Mouse (Mus musculus): Measurements from ENCODE around the gene Wdr6.
"Not testable (repeated sequence)": the region's sequence is repeated elsewhere in the genome, so short reads cannot be mapped to it uniquely, and the experiment has no call there.

Wdr6 gene

DNA sequence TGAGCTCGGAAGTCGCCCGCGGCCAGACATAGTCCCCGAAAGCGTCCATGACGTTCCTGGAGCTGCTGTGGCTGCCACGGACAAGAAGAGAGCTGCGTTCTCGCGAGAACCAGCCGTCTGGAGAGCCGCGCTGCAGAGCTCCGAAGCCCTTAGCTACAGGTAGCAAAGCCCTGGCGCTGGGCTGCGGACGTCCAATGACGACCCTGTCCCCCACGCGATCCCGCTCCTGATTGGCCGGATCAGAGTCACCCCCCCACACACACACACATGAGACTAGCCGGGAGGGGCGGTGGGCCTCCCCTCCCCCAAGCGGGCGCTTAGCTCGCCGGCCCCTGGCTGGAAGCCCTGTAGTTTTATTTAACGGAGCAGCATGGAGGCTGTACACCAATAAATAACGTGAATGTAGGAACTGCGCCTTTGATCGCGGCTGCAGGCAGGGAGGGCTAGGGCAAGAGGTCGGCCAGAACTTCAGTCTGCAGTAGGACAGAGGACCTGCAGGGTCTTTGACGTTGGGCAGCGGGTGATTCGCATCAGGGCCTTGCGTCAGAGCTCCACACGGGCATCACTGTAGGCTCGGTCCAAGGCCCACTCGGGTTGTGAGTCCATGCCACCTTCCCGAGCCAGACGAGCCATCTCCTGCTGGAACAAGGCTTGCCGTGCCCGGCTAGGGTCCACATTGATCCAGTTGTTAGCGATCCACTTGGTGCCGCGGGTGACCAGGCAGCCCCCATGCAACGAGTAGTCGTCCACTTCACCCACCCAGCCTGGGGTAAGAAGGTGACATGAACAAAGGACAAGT lies at the start of gene Wdr6:
TSS of gene Wdr6 (minus strand) at position 195 of the 799 bp plus-strand sequence.
- peak; percentile 76 to 90 for DNase-seq (ENCODE audit: low spot score in 2 of 2)

DNA sequence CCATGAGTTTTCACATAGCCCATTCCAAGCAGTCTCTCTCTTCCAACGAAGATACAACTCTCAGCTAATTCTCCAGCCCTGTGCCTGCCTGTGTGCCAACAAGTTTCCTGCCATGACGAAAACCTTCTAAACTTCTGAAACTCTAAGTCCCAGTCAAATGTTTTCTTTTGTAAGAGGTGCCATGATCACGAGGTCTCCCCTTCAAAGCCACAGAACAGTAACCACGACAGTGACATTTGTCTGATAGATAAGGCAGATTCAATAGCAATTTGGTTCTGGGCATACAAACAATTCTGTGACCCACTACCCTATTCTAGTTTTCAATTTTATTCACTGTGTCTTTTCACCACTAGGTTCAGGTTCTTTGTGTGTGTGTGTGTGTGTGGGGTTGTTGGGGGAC lies 49.6 kb upstream of the Wdr6 start:
- DNase-seq (ENCODE audit: low spot score in 2 of 2): no peak

DNA sequence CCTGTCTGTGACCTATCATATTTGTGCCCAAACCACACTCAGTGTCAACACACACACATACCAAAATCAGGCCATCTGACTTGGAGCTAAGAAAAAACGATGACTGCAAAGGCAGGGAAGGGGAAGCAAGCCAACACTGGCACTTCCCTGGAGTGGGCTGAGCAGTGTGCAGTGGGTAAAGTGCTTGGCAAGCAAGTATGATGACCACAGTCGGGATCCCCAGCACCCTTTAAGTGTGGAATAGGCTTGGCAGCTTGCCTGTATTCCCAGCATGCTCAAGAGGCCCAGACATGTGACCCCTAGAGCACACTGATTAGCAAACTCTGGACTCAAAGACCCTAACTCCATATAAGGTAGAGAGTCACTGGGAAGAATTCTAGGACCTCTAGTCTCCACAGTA lies 48.0 kb upstream of the Wdr6 start:
- DNase-seq (ENCODE audit: low spot score in 2 of 2): no peak

DNA sequence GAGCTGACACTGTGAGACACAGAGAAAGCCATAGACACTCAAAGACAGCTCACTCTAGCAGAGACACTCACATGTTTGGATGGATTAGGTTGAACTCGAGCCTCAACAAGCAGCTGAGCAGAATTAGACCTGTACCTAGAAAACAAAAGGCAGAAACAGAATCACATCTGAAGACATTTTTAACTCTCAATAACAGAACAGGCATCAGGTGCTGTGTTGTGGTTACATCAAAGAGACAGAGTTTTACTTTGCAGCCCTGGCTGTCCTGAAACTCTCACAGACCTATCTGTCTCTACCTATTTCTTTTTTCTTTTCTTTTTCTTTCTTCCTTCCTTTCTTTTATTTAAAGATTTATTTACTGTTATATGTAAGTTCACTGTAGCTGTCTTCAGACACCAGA lies 38.8 kb upstream of the Wdr6 start:
- no peak for DNase-seq (ENCODE audit: low spot score in 2 of 2)

DNA sequence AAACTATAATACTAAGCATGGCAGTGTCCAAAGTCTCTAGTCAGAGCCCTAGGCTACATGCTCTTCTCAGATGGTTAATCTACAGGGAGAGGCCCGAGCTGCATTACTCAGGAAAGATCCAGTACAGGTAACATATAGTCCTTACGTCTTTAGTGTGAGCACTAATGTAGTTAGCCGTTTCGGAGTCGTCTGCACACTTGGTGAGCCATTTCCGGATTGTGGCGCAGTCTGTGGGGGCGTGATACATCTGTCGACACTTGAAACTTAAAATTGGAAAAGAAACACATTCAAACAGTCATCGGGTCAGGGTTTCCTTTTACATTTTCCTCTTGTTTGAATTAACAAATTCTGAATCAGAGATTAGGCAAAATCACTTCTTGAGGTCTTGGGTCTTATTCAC lies 32.9 kb upstream of the Wdr6 start:
- no peak for DNase-seq (ENCODE audit: low spot score in 2 of 2)

DNA sequence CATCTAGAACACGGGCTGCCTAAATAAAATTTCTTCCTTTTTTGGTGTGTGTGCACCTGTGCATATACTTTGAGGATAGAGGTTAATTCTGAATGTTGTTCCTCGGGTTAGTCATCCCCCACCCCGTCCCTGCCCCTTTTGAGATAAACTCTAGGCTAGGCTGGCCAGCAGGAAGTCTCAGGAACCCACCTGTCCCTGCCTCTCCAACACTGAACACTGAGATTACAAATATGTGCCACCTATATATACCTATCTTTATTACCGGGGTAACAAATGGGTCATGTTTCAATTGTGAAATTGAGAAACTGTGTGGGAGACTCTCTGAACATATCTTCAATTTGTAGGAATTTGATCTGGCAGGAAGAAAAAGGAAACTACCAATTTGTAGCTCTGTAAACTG lies 30.4 kb upstream of the Wdr6 start:
- DNase-seq (ENCODE audit: low spot score in 2 of 2): no peak

DNA sequence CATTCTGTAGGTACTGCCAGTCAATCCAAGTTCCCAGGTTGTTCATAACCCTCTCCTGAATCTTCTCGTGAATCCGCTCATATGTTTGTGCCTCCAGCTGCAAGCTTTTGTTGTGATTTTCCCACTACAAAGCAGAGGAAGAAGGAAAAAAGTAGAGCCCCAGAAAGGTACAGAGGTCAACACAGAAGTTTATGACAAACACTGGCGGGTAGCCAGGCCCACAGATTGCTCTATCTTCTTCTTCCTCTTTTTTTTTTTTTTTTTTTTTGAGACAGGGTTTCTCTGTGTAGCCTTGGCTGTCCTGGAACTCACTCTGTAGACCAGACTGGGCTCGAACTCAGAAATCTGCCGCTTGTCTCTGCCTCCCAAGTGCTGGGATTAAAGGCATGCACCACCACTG lies 29.4 kb upstream of the Wdr6 start:
- DNase-seq (ENCODE audit: low spot score in 2 of 2): not testable (repeated sequence)

DNA sequence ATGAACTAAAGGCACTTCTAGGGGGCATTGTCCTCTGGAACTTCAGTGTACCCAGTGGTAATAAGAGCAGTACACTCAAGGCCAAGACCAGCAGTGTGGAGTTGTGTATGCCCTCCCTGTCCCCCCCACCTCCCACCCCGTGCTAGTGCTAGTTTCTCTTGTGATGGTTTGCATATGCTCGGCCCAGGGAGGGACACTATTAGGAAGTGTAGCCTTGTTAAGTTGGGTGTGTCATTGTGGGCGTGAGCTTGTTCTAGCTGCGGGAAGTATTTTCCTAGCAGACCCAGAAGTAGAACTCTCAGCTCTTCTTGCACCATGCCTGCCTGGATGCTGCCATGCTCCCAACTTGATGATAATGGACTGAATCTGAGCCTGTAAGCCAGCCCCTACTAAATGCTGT lies 23.4 kb upstream of the Wdr6 start:
- no peak for DNase-seq (ENCODE audit: low spot score in 2 of 2)

DNA sequence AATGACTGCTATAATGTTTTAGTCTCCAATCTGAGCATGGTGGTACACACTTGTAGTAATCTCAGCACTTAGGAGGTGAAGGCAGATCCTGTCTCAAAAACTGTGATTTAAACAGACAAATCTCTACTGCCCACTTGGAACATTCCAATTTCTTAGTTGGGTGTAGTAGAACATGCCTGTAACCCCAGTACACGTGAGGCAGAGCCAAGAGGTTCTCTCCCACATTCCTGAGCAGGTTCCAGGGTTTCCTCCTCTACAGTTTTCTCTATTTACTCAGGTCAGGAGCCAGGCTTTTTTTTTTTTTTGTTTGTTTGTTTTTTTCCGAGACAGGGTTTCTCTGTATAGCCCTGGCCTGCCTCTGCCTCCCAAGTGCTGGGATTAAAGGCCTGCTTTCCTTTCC lies 21.5 kb upstream of the Wdr6 start:
- DNase-seq (ENCODE audit: low spot score in 2 of 2): no peak

DNA sequence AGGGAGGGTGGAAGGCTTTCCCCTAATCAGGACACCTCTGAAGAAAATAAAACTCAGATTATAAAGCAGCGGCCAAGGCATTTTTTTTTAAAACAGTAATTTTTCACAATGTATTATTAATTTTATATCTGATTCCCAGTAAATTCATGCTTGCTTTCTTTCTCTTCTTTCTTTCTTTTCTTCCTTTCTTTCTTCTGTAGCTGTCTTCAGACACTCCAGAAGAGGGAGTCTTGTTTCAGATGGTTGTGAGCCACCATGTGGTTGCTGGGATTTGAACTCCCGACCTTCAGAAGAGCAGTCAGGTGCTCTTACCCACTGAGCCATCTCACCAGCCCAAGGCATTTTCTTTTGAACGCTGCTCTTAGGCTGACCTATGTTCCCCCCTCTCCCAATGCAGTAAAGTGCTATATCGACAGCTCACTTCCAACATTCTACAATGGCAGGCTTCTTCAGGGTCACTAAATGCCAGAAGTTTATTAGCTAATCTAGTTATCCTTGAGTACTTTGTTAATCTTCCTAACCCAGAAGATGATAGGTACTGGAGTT lies 20.6 kb upstream of the Wdr6 start:
- no peak for DNase-seq (ENCODE audit: low spot score in 2 of 2)

DNA sequence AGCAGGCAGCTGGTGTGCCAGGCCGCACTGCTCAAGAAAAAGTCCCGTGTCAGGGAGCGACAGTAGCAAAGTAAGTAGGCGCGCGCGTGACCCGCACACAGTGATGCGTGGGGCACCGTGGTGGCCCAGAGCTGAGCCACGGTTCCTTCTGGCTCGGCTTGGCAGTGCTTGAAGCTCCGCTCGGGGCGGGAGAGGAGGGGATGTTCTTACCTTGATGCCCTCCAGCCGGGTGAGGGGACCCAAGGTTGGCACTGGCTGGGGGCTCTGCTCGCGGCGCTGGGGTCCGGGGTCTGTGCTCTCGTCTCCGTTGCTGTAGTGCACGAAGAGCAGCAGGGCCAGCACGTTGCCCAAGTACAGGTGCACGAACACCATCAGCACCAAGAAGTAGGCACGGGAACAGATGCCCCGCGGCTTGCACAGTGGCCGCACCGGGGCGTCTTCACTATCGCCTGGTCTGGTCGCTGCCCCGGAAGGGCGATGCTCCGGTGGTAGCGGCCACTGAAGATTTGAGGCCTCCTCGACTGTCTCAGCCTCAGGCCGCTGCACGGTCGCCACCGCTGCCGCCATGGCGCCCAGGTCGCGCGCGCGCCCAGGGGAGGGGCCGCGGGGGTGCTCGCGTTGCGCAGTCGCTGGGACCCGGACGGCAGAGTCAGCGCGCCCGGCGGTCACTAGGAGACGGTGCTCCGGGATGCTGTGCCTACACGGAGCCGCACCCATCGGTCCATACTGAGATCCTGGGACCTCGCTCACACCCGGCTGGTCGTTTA lies 18.6 kb upstream of the Wdr6 start, which contains the start of gene P4htm:
TSS of gene P4htm (minus strand) at position 670 of the 767 bp plus-strand sequence.
- DNase-seq (ENCODE audit: low spot score in 2 of 2): peak; percentile 44 to 47

DNA sequence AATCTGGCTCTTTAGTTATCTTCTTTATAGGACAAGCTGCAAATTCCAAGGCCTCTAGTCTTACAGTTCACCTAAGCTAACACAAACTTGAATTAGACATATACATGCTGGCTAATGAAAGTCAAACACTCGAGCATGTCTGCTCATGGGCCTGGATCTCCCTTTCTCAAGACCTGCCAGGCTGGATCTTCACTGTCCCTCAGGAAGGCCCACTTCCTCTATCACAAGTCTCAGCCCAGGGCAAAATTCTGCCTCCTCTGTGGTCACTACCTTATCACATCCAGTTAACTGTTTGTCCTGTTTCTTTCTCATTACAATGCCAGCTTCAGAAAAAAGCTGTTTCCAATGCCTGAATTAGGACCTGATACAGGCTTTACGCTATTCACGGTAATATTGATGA lies 15.8 kb upstream of the Wdr6 start:
- no peak for DNase-seq (ENCODE audit: low spot score in 2 of 2)

DNA sequence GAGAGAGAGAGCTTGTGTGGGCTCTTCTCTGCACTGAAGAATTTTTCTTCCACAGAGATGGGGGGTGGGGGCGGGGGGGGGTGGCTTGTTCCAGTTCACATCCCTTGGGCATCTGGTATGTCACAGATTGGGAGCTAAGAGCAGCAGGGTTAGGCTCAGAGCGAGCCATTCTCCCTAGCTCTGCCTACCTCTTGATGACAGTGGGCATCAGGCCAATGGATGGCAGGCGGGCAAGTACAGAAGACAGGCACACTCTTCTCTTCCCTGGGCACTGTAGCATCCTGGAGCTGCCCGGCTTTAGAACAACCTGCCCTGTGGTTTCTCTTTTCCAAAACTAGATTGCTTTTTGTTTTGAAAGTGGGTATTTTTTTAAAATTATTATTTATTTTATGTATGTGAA lies 12.9 kb upstream of the Wdr6 start:
- DNase-seq (ENCODE audit: low spot score in 2 of 2): no peak

DNA sequence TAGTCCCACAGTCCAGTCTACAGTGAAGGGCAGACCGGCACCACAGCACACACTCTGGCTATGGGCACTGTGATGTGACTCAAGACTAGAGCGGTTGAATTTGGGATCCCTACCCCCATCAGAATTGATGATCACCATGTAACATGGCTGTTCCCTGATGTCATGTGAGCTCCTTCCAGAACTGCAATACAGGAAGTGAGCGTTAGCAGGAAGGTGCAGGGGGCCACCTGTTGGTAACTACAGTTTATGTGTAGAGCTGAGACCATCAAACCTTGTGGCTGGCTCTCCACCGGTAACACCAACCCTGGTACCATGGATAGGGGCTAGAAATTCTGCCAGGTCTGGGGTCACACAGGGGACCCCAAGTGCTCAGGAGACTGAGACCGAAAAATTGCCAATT lies 10.7 kb upstream of the Wdr6 start:
- DNase-seq (ENCODE audit: low spot score in 2 of 2): no peak

DNA sequence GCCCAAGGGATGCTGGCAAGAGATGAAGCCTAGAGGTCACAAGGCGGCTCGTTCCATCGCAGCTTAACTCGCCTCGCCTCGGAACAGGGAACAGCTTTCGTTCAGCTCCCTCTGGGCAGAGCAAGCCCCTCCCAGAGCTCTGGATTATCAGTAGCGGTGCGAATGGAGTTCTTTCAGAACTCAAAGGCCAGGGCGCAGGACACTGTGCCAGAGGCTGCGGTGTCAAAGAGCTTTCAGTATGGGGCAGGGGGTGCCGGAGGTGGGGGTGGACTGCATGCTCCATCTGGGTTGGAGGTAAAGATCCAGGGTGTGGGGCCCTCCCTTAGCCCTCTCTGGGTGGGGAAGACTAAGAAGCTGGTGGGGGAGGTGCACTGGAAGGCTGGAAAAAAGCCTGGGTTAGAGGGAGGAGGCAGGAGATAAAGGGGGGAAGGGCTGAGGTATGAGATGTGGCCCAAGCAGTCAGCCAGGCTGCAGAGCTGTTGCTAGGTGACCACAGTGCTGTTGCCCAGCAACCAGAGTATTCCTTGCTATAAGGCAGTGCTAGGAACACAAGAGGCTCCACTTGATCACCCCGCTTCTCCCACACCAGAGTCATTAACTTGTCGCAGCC lies 9.1 kb upstream of the Wdr6 start:
- DNase-seq (ENCODE audit: low spot score in 2 of 2): peak in 1 of 2 experiments; percentile 62

DNA sequence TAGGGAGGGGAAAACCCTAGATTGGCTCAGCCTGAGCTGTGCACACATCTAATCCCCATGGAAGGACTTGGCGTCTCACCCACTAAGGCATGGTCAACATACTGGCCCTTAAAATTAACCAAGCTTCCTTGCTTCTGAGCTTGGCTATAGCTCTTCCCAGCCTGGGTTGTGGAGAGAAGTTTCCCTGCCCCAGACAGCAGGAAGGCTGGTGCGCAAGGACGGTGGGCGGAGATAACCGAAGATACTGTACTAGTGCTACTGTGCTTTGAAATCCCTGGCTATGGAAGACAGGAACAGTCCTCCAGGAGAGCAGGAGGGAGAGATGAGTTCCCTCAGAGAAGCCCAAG lies 778 bp upstream of the Wdr6 start:
- no peak for DNase-seq (ENCODE audit: low spot score in 2 of 2)

DNA sequence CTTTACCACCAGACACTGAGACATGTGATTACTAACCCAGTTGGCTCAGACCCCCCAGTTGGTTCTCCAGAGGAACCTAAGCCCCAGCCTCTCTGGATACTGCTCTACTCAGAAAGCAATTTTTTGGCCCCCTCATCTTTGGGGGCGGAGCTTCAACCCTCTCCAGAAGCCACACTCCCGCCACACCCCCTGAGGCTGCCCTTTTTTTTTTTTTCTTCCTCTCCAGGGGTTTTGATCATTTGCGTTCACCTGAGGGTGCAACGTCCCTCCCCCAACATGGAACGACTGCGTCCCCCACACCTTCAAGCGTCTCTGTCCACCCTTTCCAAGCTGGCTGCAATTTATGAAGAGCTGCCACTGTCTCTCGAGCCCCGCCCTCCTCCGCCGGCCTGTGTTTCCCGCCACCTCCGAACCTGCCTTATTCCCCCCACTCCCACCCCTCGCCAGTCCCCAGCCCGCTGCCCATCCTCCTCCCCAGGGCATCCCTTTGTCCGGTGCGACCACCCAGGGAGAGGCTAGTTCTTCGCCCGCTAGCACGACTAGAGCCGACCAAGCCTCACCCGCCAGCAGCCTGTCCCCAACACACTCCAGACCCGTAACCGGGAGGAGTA lies 500 bp downstream of the Wdr6 start:
- DNase-seq (ENCODE audit: low spot score in 2 of 2): peak in 1 of 2 experiments; percentile 46

DNA sequence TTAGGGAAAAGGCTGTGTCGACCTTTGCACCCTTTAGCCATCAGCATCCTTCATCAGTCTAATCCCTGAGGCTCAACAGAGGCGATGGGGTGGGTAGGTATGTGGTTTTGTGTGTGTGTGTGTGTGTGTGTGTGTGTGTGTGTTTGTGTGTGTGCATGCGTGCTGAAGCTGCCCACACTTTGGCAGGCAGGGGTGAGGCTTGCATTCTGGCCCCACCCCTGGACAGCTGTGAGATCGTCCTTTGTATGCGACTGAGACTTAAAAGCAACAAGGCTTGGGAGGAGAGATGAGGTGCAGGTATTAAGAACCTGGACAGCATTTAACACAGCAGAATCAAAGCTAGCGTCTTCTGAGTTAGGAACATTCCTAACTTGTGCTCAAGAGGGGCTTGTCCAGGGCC lies 1.5 kb downstream of the Wdr6 start:
- DNase-seq (ENCODE audit: low spot score in 2 of 2): no peak

DNA sequence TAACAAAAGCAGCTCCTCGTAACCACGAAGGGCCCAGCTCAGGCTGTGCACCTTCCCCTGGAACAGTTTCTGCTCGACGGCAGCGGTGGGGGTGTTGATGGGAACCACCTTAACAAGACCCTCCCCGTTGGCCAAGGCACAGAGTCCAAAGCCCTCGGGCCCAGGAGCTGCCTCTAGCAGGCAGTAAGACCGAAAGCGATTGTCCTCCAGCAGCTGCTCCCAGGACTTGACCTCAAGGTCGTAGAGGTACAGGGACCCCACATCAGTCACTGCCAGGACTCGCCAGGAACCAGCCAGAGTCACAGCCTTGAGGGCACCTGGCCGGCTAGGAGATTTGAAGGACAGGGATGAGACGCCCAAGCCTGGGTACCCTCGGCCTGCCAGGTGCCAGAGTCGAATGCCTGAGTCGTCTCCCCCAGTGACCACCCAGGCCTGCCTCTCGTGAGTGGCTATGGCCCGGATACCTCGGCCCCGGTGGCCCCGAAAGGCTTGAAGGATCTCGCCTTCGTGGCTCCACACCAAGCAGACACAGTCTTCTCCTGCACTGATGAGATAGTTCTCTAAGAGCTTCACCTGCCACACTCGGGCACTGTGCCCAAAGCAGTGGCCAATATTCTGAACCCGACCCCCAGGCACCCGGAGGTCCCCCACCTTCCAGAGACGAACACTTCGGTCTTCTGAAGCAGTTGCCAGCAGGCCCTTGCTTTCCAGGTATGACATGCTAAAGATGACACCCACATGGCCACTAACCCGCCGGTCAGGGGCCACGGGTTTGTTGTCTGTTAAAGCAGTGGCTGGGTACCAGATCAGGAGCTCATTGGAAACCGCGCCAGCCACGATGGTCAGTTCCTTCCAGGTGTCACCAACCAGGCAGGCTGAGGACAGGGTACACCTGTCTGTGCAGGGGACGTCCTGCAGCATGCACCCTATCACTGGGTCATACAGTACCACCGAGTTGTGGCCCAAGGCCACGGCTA lies 2.9 kb downstream of the Wdr6 start:
- DNase-seq (ENCODE audit: low spot score in 2 of 2): no peak

DNA sequence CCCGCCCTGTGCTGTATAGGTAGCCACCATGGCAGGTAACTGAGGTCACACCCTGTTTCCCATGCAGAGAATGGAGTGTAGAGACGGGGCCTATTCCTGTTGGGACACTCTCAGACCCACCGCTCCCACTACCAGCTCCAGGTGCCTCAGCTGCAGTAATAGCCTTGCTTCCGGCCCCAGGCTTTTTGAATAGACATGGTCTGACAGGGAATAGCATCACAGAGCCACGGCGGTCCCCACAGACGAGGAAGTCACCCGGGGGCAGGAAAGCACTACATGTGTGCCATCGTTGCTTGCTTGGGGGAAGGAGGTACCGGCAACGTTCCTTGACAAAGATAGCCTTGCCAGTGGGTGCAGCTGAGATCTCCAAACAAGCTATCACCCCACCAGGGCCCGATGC lies 3.6 kb downstream of the Wdr6 start:
- no peak for DNase-seq (ENCODE audit: low spot score in 2 of 2)
